Mouse (Mus musculus) hindbrain, embryonic 16.5 days (tissue): ENCODE results near the gene Kif2c. TPM values are rescaled to one million over a fixed set of nuclear protein-coding genes. Genes with fewer than 3 reads are reported as not detected.
A peak's percentile ranks its signal among the peaks of the same experiment; 100 is the strongest.
"Not testable (repeated sequence)": the region's sequence is repeated elsewhere in the genome, so short reads cannot be mapped to it uniquely, and the experiment has no call there.

Experiments used
- ATAC-seq: fragments of 200-750 bp; cut with Nextera tagmentation; 2 replicates; pipeline ENCODE4 v1.8.0; 2017; ENCODE audit warnings: moderate TSS enrichment, moderate library complexity
- H3K27ac ChIP-seq: fragments of 300-500 bp; sonication (generic); 2 replicates; pipeline ENCODE4 v1.5.1; 2014; ENCODE audit warnings: low read depth, mild to moderate bottlenecking, control low read depth, low read length, moderate library complexity
- H3K27me3 ChIP-seq: fragments of 300-500 bp; sonication (generic); replicated peaks from 2 replicates; pipeline ENCODE4 v1.6.1; 2014; ENCODE audit warnings: low read length; ENCODE audit not compliant: control insufficient read depth, insufficient read depth
- H3K36me3 ChIP-seq: fragments of 300-500 bp; sonication (generic); 2 replicates; pipeline ENCODE4 v1.6.1; 2014; ENCODE audit warnings: mild to moderate bottlenecking, low read length, moderate library complexity, mixed read lengths; ENCODE audit not compliant: control insufficient read depth, insufficient read depth
- H3K4me1 ChIP-seq: fragments of 300-500 bp; sonication (generic); 2 replicates; pipeline ENCODE4 v1.6.1; 2014; ENCODE audit warnings: low read depth, low read length; ENCODE audit not compliant: control insufficient read depth, insufficient read depth
- H3K4me2 ChIP-seq: fragments of 300-500 bp; sonication (generic); 2 replicates; pipeline ENCODE4 v1.6.1; 2014; ENCODE audit warnings: mild to moderate bottlenecking, low read length, control low read depth, moderate library complexity
- H3K4me3 ChIP-seq: fragments of 300-500 bp; sonication (generic); 2 replicates; pipeline ENCODE4 v1.5.1; 2014; ENCODE audit warnings: mild to moderate bottlenecking, low read length, control low read depth, moderate library complexity
- H3K9ac ChIP-seq: fragments of 300-500 bp; sonication (generic); 2 replicates; pipeline ENCODE4 v1.6.1; 2014; ENCODE audit warnings: low read depth, mild to moderate bottlenecking, control low read depth, low read length, moderate library complexity
- H3K9me3 ChIP-seq: fragments of 300-500 bp; sonication (generic); 2 replicates; pipeline ENCODE4 v1.6.1; 2014; ENCODE audit warnings: mild to moderate bottlenecking, low read length, moderate library complexity; ENCODE audit not compliant: control insufficient read depth
- WGBS: fragments of 180-500 bp; shearing (Covaris S2); extraction: QIAGEN DNeasy Blood & Tissue Kit; methylation state at CpG from one replicate; pipeline ENCODE4 v1.1.7; 2014; 5-methylcytosine and 5-hydroxymethylcytosine counted together
- polyA plus RNA-seq: library from polyadenylated mRNA; unstranded; fragments of >200 nt; fragmentation: Nextera tagmentation; extraction: Ambion mirVana; gene quantifications from 2 replicates; pipeline ENCODE4 v1.2.1, GENCODE M21; 2015

Kif2c gene
- polyA plus RNA-seq, 1 experiment from 2014 or later: 10.1 TPM

GRCm38 (mm10) chr4:117190660-117191059 lies 8.2 kb upstream of the Kif2c start:
- Histone ChIP-seq H3K4me2 (no peak overlapping the region), H3K27ac (no peak overlapping the region), H3K9me3 (no peaks in the 10 kb centered on the region), H3K4me1 (no peaks in the 10 kb centered on the region), H3K9ac (0 out of 2 replicates have a peak overlapping the region, but pooled peaks have one; percentile 6), H3K4me3 (no peak overlapping the region), H3K36me3 (no peaks in the 10 kb centered on the region), H3K27me3 (no peaks in the 10 kb centered on the region)
- ATAC-seq: no peak
- 69% methylated on average over 7 of the region's 7 CpGs for WGBS

- 0% methylated on average over 9 of the region's 9 CpGs for WGBS
- no peaks in the 10 kb centered on the region for H3K27me3 ChIP-seq
- H3K36me3 ChIP-seq: no peaks in the 10 kb centered on the region
- peak; percentile 92 for ATAC-seq
- H3K4me2 ChIP-seq: peak overlapping the region; percentile 55
- peak overlapping the region; percentile 60 for H3K9ac ChIP-seq
- peak overlapping the region; percentile 33 for H3K27ac ChIP-seq
- H3K4me3 ChIP-seq: peak overlapping the region; percentile 30
- H3K4me1 ChIP-seq: no peaks in the 10 kb centered on the region
- no peaks in the 10 kb centered on the region for H3K9me3 ChIP-seq
These were observed 7.6 kb upstream of the Kif2c start for GRCm38 (mm10) chr4:117189856-117190543.

DNA sequence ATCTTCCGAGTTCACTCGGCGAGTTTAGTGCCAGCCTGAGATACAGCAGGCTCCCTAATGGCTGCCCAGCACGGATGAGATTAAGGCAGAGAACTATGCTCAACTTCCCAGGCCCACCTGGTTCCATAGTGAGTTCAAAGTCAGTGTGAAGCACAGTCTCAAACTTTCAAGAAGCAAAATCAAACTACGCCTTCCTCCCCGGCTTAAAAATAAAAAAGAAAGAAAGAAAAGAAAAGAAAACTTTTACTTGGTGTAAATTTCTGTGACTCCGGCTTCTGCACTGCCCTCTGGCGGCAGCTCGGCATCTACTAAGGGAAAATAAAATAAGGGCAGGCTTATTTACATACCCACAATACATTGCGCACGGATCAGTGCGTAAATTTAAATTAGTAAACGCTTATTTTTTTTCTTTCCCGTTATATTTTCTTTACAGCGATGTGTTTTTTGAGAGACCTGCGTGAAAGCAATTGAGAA lies 7.0 kb upstream of the Kif2c start:
- ATAC-seq: peak; percentile 80
- under 1% methylated on average over 16 of the region's 16 CpGs for WGBS
- Histone ChIP-seq H3K9ac (peak overlapping the region; percentile 60), H3K27me3 (no peaks in the 10 kb centered on the region), H3K4me1 (no peaks in the 10 kb centered on the region), H3K4me2 (peak overlapping the region; percentile 55), H3K9me3 (no peaks in the 10 kb centered on the region), H3K27ac (peak overlapping the region; percentile 33), H3K4me3 (peak overlapping the region; percentile 30), H3K36me3 (no peaks in the 10 kb centered on the region)

GRCm38 (mm10) chr4:117188969-117189368 lies 6.5 kb upstream of the Kif2c start:
- WGBS: 53% methylated on average over 3 of the region's 3 CpGs
- H3K4me1 ChIP-seq: no peaks in the 10 kb centered on the region
- peak overlapping the region; percentile 55 for H3K4me2 ChIP-seq
- no peaks in the 10 kb centered on the region for H3K9me3 ChIP-seq
- H3K27me3 ChIP-seq: no peaks in the 10 kb centered on the region
- H3K9ac ChIP-seq: no peak overlapping the region
- ATAC-seq: peak; percentile 13; the same call in 1 of the 2 replicates
- H3K36me3 ChIP-seq: no peaks in the 10 kb centered on the region
- no peak overlapping the region for H3K27ac ChIP-seq
- peak overlapping the region; percentile 30 for H3K4me3 ChIP-seq

GRCm38 (mm10) chr4:117182759-117183096 lies 289 bp upstream of the Kif2c start:
- not testable (repeated sequence) for H3K36me3 ChIP-seq, H3K9me3 ChIP-seq, H3K4me1 ChIP-seq, H3K27me3 ChIP-seq
- Histone ChIP-seq H3K4me2 (peak overlapping the region; percentile 92), H3K4me3 (peak overlapping the region; percentile 50), H3K27ac (peak overlapping the region; percentile 65), H3K9ac (peak overlapping the region; percentile 61)
- WGBS: 13% methylated on average over 9 of the region's 9 CpGs
- ATAC-seq: peak; percentile 63

GRCm38 (mm10) chr4:117169936-117170335 lies 12.5 kb downstream of the Kif2c start:
- WGBS: 89% methylated on average over 5 of the region's 5 CpGs
- Histone ChIP-seq H3K27ac (no peak overlapping the region), H3K36me3 (no peaks in the 10 kb centered on the region), H3K27me3 (no peaks in the 10 kb centered on the region), H3K4me2 (no peak overlapping the region), H3K9ac (no peak overlapping the region), H3K4me1 (no peaks in the 10 kb centered on the region), H3K4me3 (no peak overlapping the region), H3K9me3 (no peaks in the 10 kb centered on the region)
- no peak for ATAC-seq

GRCm38 (mm10) chr4:117161183-117161582 lies 21.3 kb downstream of the Kif2c start:
- peak; percentile 65 for ATAC-seq
- Histone ChIP-seq H3K4me3 (no peak overlapping the region), H3K9me3 (no peaks in the 10 kb centered on the region), H3K36me3 (no peaks in the 10 kb centered on the region), H3K27me3 (no peaks in the 10 kb centered on the region), H3K9ac (no peak overlapping the region), H3K4me2 (no peak overlapping the region), H3K27ac (no peak overlapping the region), H3K4me1 (no peaks in the 10 kb centered on the region)
- WGBS: 74% methylated on average over 4 of the region's 4 CpGs

DNA sequence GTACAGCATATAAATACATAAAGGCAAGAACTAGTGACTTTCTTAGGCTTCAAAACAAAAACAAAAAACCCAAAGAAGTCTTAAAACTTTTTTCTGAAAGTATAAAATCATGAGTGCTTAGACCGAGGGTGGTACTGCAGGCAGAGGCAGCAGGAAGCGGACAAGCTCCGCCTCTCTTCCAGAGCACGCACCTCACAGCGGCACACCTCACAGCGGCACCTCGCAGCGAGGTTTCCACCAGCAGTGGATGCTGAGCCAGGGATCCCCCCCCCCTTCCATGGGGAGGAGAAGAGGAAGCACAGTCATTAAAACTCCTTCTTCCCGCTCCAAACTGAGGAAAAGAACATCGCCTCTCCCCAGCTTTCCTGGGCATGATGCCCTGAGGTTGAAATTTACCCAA lies 22.8 kb downstream of the Kif2c start:
- no peaks in the 10 kb centered on the region for H3K9me3 ChIP-seq
- H3K9ac ChIP-seq: no peak overlapping the region
- no peak overlapping the region for H3K4me3 ChIP-seq
- no peak overlapping the region for H3K4me2 ChIP-seq
- WGBS: 82% methylated on average over 10 of the region's 10 CpGs
- no peak overlapping the region for H3K27ac ChIP-seq
- no peak for ATAC-seq
- H3K27me3 ChIP-seq: no peaks in the 10 kb centered on the region
- H3K4me1 ChIP-seq: peaks cover 4% of the 10 kb centered on the region; the same call in 1 of the 2 replicates
- H3K36me3 ChIP-seq: no peaks in the 10 kb centered on the region

DNA sequence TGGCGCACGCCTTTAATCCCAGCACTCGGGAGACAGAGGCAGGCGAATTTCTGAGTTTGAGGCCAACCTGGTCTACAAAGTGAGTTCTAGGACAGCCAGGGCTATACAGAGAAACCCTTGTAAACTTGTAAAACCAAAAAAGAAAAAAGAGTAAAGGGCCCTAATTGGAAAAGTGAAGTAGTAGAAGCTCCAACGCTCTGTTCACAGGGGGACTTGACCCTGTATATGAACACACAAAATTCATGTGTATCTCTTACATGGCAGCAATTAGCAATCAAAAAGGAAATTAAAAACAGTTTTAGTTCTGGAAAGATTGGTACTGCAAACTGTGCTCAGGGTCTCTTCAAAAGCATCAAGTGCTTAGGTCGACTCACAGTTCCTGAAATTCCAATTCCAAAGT lies 26.1 kb downstream of the Kif2c start:
- 27% methylated on average over 6 of the region's 6 CpGs for WGBS
- no peak overlapping the region for H3K9ac ChIP-seq

More for the DNA sequence above, 26.1 kb downstream of the Kif2c start:
- Histone ChIP-seq H3K4me1 (peaks cover 10% of the 10 kb centered on the region; the same call in 1 of the 2 replicates), H3K4me2 (peak overlapping the region; percentile 80), H3K27me3 (no peaks in the 10 kb centered on the region), H3K4me3 (peak overlapping the region; percentile 90), H3K9me3 (no peaks in the 10 kb centered on the region), H3K27ac (peak overlapping the region; percentile 93), H3K36me3 (peaks cover 22% of the 10 kb centered on the region)
- no peak for ATAC-seq
